Mouse (Mus musculus) cerebellum, adult 9-11 months (tissue): ENCODE measurements around the gene Col6a6.
"Not testable (repeated sequence)": the region's sequence is repeated elsewhere in the genome, so short reads cannot be mapped to it uniquely, and the experiment has no call there.

Source experiments
- DNase-seq: peaks from one replicate; pipeline ENCODE4 v3.0.0; 2022

Col6a6 gene

GRCm38 (mm10) chr9:105658216-105658615 is 169.7 kb downstream of the Col6a6 start:
- no peak for DNase-seq

DNA sequence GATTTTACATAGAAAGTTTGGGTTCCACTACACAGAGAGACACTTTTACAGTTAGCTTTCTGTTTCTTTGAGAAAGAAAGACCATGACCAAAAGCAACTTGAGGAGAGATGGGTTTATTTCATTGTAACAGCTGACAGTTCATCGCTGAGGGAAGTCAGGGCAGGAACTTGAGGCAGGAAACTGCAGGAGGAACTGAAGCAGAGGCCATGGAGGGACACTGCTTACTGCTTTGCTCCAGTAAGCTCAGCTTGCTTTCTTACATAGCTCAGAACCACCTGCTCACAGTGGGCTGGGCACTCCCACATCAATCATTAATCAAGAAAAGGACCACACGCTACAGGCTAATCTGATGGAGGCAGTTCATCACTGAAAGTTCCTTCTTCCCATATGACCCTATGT is 171.8 kb downstream of the Col6a6 start:
- DNase-seq: no peak

GRCm38 (mm10) chr9:105642460-105643371 is 185.2 kb downstream of the Col6a6 start, which contains the start of gene Pik3r4:
Gene Pik3r4 (plus strand): TSS chr9:105642978.
- peak; percentile 91 for DNase-seq

GRCm38 (mm10) chr9:105641377-105641776 is 186.6 kb downstream of the Col6a6 start:
- DNase-seq: not testable (repeated sequence)
